Mouse (Mus musculus): ENCODE data around the gene Scml4. TPM values are rescaled to one million over a fixed set of nuclear protein-coding genes. Genes with fewer than 3 reads are reported as not detected.
A peak's percentile ranks its signal among the peaks of the same experiment; 100 is the strongest.

Gene Scml4
- polyA plus RNA-seq, 1 experiment from 2014 or later, result 1.6 TPM

GRCm38 (mm10) chr10:42896621-42897020 lies 36.5 kb downstream of the Scml4 start:
- Histone ChIP-seq H3K36me3 (ENCODE audit: control insufficient read depth, insufficient read depth, low read length) (no peaks in the 10 kb centered on the region), H3K27ac (replicated peaks; ENCODE audit: low read depth, low read length) (no peak overlapping the region), H3K4me1 (ENCODE audit: control insufficient read depth, insufficient read depth, low read length) (no peaks in the 10 kb centered on the region), H3K9ac (ENCODE audit: low read depth, low read length) (no peak overlapping the region), H3K4me3 (ENCODE audit: low read depth, low read length) (no peak overlapping the region), H3K9me3 (ENCODE audit: control insufficient read depth, low read length) (no peaks in the 10 kb centered on the region), H3K27me3 (replicated peaks; ENCODE audit: control insufficient read depth, insufficient read depth, low read length) (no peaks in the 10 kb centered on the region), H3K4me2 (ENCODE audit: low read depth, low read length) (no peak overlapping the region)
- 92% methylated on average over 3 of the region's 3 CpGs for WGBS
- ATAC-seq (ENCODE audit: low read depth), result no peak
- DNase-seq (ENCODE audit: low spot score), result no peak

GRCm38 (mm10) chr10:42897166-42897565 lies 37.0 kb downstream of the Scml4 start:
- H3K27ac ChIP-seq (replicated peaks; ENCODE audit: low read depth, low read length), result no peak overlapping the region
- ATAC-seq (ENCODE audit: low read depth) (no peak), DNase-seq (ENCODE audit: low spot score) (no peak)
- H3K9me3 ChIP-seq (ENCODE audit: control insufficient read depth, low read length), result no peaks in the 10 kb centered on the region
- no peaks in the 10 kb centered on the region for H3K4me1 ChIP-seq (ENCODE audit: control insufficient read depth, insufficient read depth, low read length)
- no peaks in the 10 kb centered on the region for H3K36me3 ChIP-seq (ENCODE audit: control insufficient read depth, insufficient read depth, low read length)
- no peak overlapping the region for H3K4me3 ChIP-seq (ENCODE audit: low read depth, low read length)
- no peaks in the 10 kb centered on the region for H3K27me3 ChIP-seq (replicated peaks; ENCODE audit: control insufficient read depth, insufficient read depth, low read length)
- no peak overlapping the region for H3K9ac ChIP-seq (ENCODE audit: low read depth, low read length)
- 68% methylated on average over 4 of the region's 4 CpGs for WGBS
- no peak overlapping the region for H3K4me2 ChIP-seq (ENCODE audit: low read depth, low read length)

DNA sequence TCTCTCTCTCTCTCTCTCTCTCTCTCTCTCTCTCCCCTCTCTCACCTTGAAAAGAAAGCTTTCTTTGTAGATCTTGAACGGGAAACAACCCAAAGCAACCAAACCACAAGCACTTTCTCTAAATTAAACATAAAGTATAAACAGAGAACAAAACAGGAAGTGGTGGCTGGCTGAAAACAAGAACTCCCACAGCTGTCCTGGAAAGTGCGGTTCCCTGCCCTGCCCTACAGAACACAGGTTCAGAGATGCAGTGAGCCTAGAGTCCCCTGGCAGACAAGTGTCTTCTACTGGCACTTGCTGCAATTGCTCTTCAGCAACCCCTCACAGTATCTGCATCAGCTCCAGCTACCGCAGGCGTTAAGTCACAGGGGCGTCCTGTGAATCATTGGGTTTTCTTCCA lies 37.5 kb downstream of the Scml4 start:
- no peaks in the 10 kb centered on the region for H3K27me3 ChIP-seq (replicated peaks; ENCODE audit: control insufficient read depth, insufficient read depth, low read length)

DNA sequence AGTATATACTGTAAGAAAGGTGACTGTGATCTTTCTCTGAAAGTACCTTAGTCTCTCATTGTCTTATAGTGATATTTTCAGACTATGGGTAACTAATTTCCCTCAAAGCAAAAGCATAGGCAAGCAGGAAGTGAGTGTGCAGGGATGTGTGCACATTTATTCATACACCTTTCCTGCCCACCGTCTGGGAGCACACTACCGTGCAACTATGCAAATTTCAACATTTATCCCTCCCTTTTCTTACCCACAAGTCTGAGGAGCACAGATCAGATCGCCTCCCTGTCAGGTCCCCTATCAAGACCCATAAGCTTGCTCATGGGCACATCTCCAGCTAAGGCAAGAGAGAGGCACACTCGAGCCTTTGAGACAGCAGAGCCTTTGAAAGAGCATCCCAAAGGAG lies 41.2 kb downstream of the Scml4 start:
- Histone ChIP-seq H3K27me3 (replicated peaks; ENCODE audit: control insufficient read depth, insufficient read depth, low read length) (no peaks in the 10 kb centered on the region), H3K4me1 (ENCODE audit: control insufficient read depth, insufficient read depth, low read length) (no peaks in the 10 kb centered on the region), H3K27ac (replicated peaks; ENCODE audit: low read depth, low read length) (no peak overlapping the region), H3K9me3 (ENCODE audit: control insufficient read depth, low read length) (no peaks in the 10 kb centered on the region), H3K4me3 (ENCODE audit: low read depth, low read length) (no peak overlapping the region), H3K9ac (ENCODE audit: low read depth, low read length) (no peak overlapping the region), H3K36me3 (ENCODE audit: control insufficient read depth, insufficient read depth, low read length) (no peaks in the 10 kb centered on the region), H3K4me2 (ENCODE audit: low read depth, low read length) (no peak overlapping the region)
- DNase-seq (ENCODE audit: low spot score), result no peak
- ATAC-seq (ENCODE audit: low read depth), result no peak
- 70% methylated on average over 4 of the region's 4 CpGs for WGBS

More for the DNA sequence above, 37.5 kb downstream of the Scml4 start:
- Histone ChIP-seq H3K9ac (ENCODE audit: low read depth, low read length) (no peak overlapping the region), H3K4me1 (ENCODE audit: control insufficient read depth, insufficient read depth, low read length) (no peaks in the 10 kb centered on the region), H3K4me3 (ENCODE audit: low read depth, low read length) (no peak overlapping the region), H3K27ac (replicated peaks; ENCODE audit: low read depth, low read length) (no peak overlapping the region), H3K4me2 (ENCODE audit: low read depth, low read length) (no peak overlapping the region), H3K36me3 (ENCODE audit: control insufficient read depth, insufficient read depth, low read length) (no peaks in the 10 kb centered on the region), H3K9me3 (ENCODE audit: control insufficient read depth, low read length) (no peaks in the 10 kb centered on the region)
- ATAC-seq (ENCODE audit: low read depth) (no peak), DNase-seq (ENCODE audit: low spot score) (no peak)
- WGBS, result 63% methylated on average over 5 of the region's 5 CpGs

- no peak overlapping the region for H3K4me3 ChIP-seq (ENCODE audit: low read depth, low read length)
- H3K27ac ChIP-seq (replicated peaks; ENCODE audit: low read depth, low read length), result no peak overlapping the region
- H3K9me3 ChIP-seq (ENCODE audit: control insufficient read depth, low read length), result no peaks in the 10 kb centered on the region
- DNase-seq (ENCODE audit: low spot score), result no peak
- WGBS, result 80% methylated on average over 1 of the region's 1 CpGs
- H3K36me3 ChIP-seq (ENCODE audit: control insufficient read depth, insufficient read depth, low read length), result no peaks in the 10 kb centered on the region
- H3K27me3 ChIP-seq (replicated peaks; ENCODE audit: control insufficient read depth, insufficient read depth, low read length), result no peaks in the 10 kb centered on the region
- ATAC-seq (ENCODE audit: low read depth), result no peak
- no peaks in the 10 kb centered on the region for H3K4me1 ChIP-seq (ENCODE audit: control insufficient read depth, insufficient read depth, low read length)
- no peak overlapping the region for H3K9ac ChIP-seq (ENCODE audit: low read depth, low read length)
- no peak overlapping the region for H3K4me2 ChIP-seq (ENCODE audit: low read depth, low read length)
Observed at GRCm38 (mm10) chr10:42903054-42903453, 42.9 kb downstream of the Scml4 start.

DNA sequence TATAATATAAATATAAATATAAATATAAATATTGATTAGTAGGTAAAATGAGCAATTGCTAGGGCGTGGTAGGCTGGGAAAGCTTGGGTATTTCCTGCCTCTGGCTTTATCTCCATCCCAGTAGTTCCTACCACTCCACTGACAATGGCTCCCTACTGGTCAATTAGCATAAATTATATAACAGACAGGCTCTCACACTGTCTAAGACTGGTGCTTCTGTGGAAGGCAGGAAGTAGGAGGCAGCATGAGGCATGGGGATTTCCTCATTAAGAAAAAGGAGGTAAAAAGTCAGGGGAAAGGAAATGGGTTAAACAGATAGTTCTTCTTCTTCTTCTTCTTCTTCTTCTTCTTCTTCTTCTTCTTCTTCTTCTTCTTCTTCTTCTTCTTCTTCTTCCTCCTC lies 48.4 kb downstream of the Scml4 start:
- ATAC-seq (ENCODE audit: low read depth) (no peak), DNase-seq (ENCODE audit: low spot score) (no peak)
- H3K27ac ChIP-seq (replicated peaks; ENCODE audit: low read depth, low read length), result no peak overlapping the region
- no peak overlapping the region for H3K4me2 ChIP-seq (ENCODE audit: low read depth, low read length)
- H3K9ac ChIP-seq (ENCODE audit: low read depth, low read length), result no peak overlapping the region
- H3K27me3 ChIP-seq (replicated peaks; ENCODE audit: control insufficient read depth, insufficient read depth, low read length), result no peaks in the 10 kb centered on the region
- WGBS, result 75% methylated on average over 1 of the region's 1 CpGs
- H3K9me3 ChIP-seq (ENCODE audit: control insufficient read depth, low read length), result no peaks in the 10 kb centered on the region
- no peaks in the 10 kb centered on the region for H3K36me3 ChIP-seq (ENCODE audit: control insufficient read depth, insufficient read depth, low read length)
- no peaks in the 10 kb centered on the region for H3K4me1 ChIP-seq (ENCODE audit: control insufficient read depth, insufficient read depth, low read length)
- no peak overlapping the region for H3K4me3 ChIP-seq (ENCODE audit: low read depth, low read length)

DNA sequence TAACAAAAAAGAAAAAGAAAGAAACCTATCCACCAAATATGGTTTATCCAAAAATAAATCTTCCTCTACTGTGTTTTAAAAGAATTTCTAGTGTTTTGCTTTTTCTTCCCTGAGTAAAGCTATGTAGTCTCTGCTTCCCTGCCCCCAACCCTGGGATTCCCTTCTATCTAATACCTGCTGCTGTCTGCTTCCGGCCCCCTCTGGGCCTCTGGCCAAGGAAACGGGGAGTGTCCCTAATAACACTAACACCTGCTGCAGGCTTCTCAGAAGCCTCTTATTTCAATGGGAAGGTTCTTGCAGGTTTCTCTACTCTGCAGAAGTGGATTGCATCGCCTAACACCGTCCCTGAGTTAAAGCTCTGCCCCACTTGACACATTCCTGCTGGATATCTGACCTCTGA lies 50.4 kb downstream of the Scml4 start:
- no peak overlapping the region for H3K4me2 ChIP-seq (ENCODE audit: low read depth, low read length)
- WGBS, result 29% methylated on average over 4 of the region's 4 CpGs
- no peaks in the 10 kb centered on the region for H3K36me3 ChIP-seq (ENCODE audit: control insufficient read depth, insufficient read depth, low read length)
- H3K9ac ChIP-seq (ENCODE audit: low read depth, low read length), result no peak overlapping the region
- H3K4me3 ChIP-seq (ENCODE audit: low read depth, low read length), result no peak overlapping the region
- DNase-seq (ENCODE audit: low spot score) (peak; percentile 64), ATAC-seq (ENCODE audit: low read depth) (peak; percentile 47; the same call in 1 of the 2 replicates)
- H3K9me3 ChIP-seq (ENCODE audit: control insufficient read depth, low read length), result no peaks in the 10 kb centered on the region
- no peak overlapping the region for H3K27ac ChIP-seq (replicated peaks; ENCODE audit: low read depth, low read length)
- no peaks in the 10 kb centered on the region for H3K4me1 ChIP-seq (ENCODE audit: control insufficient read depth, insufficient read depth, low read length)
- H3K27me3 ChIP-seq (replicated peaks; ENCODE audit: control insufficient read depth, insufficient read depth, low read length), result no peaks in the 10 kb centered on the region

GRCm38 (mm10) chr10:42912056-42912455 lies 51.9 kb downstream of the Scml4 start:
- Histone ChIP-seq H3K9me3 (ENCODE audit: control insufficient read depth, low read length) (no peaks in the 10 kb centered on the region), H3K9ac (ENCODE audit: low read depth, low read length) (no peak overlapping the region), H3K27ac (replicated peaks; ENCODE audit: low read depth, low read length) (no peak overlapping the region), H3K4me2 (ENCODE audit: low read depth, low read length) (no peak overlapping the region), H3K4me3 (ENCODE audit: low read depth, low read length) (no peak overlapping the region), H3K4me1 (ENCODE audit: control insufficient read depth, insufficient read depth, low read length) (no peaks in the 10 kb centered on the region), H3K36me3 (ENCODE audit: control insufficient read depth, insufficient read depth, low read length) (no peaks in the 10 kb centered on the region), H3K27me3 (replicated peaks; ENCODE audit: control insufficient read depth, insufficient read depth, low read length) (no peaks in the 10 kb centered on the region)
- ATAC-seq (ENCODE audit: low read depth) (no peak), DNase-seq (ENCODE audit: low spot score) (no peak)
- WGBS, result 84% methylated on average over 10 of the region's 10 CpGs

DNA sequence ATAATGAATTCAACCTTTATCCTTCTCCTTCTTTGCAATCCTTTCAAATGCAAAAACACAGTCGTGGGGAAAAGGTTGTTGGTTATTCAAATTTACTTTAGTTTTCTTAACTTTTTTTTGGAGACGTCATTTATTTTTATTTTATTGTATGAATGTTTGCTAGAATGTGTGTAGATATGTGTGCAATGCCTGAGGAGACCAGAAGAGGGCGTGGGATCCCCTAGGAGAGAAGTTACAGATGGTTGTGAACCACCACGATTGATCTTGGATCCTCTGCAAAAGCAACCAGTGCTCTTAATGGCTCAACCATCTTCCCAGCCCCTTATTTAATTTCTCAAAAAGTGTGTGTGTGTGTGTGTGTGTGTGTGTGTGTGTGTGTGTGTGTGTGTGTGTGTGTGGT lies 53.0 kb downstream of the Scml4 start:
- no peak overlapping the region for H3K27ac ChIP-seq (replicated peaks; ENCODE audit: low read depth, low read length)
- no peaks in the 10 kb centered on the region for H3K27me3 ChIP-seq (replicated peaks; ENCODE audit: control insufficient read depth, insufficient read depth, low read length)
- no peak overlapping the region for H3K9ac ChIP-seq (ENCODE audit: low read depth, low read length)
- no peak overlapping the region for H3K4me2 ChIP-seq (ENCODE audit: low read depth, low read length)
- no peak overlapping the region for H3K4me3 ChIP-seq (ENCODE audit: low read depth, low read length)
- 43% methylated on average over 4 of the region's 4 CpGs for WGBS
- ATAC-seq (ENCODE audit: low read depth), result no peak
- H3K9me3 ChIP-seq (ENCODE audit: control insufficient read depth, low read length), result no peaks in the 10 kb centered on the region
- peaks cover 4% of the 10 kb centered on the region; the same call in 1 of the 2 replicates for H3K4me1 ChIP-seq (ENCODE audit: control insufficient read depth, insufficient read depth, low read length)
- no peaks in the 10 kb centered on the region for H3K36me3 ChIP-seq (ENCODE audit: control insufficient read depth, insufficient read depth, low read length)
- DNase-seq (ENCODE audit: low spot score), result no peak

All from embryonic facial prominence, embryonic 14.5 days (tissue).